Mouse (Mus musculus): ENCODE data around the gene Olr1.
A peak's percentile ranks its signal among the peaks of the same experiment; 100 is the strongest.

Olr1 gene

DNA sequence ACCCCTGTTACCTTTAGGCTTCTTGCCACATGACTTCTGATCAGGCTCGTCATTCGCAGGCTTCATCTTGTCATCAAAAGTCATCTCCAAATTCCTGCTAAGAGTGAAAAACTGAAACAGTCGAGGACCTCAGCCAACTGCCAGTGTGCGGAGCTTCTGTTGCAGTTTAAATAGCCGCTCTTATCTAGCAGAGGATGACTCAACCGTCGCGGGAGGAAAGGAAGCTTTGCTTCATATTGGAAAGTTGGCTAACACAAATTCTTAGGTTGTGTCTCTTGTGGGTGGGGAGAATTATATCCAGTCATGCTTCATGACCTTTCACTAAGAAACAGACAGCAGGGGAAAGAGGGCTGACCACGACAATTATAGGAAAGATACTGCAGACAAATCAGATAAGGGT lies at the start of gene Olr1:
Gene Olr1, minus strand, starts transcription at position 142 of the 400 bp plus-strand sequence.
- DNase-seq (ENCODE audit: low spot score): no peak

DNA sequence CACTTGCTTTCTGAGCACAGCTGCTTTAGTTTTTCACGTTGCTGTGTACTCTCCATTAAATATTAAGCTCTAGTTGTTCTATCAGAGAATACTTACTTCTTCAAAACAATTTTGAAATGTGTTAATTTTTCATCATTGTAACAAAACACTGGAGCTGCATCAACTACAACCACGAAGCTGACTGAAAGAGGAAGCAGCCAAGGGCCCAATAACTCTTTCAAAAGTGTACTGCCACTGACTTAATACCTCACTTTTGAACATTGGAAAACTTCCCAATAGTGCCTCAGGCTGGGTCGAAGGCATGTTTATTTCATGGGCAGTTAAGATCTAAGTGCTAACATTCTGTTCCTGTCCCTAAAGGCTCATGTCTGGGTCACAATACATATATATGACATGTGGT lies 41.0 kb upstream of the Olr1 start:
- DNase-seq (ENCODE audit: low spot score): no peak

DNA sequence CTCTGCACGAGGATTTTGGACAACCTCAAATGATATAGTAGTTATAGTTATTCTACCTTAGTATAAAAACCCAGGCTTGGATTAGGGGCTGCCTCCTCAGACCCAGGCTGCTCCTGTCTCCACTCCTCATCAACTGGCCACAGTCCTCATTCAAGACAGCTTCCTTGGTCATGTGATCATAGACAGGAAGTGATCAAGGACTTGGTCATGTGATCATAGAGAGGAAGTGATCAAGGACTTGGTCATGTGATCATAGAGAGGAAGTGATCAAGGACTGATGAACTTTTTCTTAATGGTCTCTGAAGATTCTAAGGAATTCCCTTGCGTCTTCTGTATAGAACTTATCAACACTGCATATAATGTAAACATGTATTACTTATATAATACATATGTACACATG lies 40.3 kb upstream of the Olr1 start:
- DNase-seq (ENCODE audit: low spot score): no peak

DNA sequence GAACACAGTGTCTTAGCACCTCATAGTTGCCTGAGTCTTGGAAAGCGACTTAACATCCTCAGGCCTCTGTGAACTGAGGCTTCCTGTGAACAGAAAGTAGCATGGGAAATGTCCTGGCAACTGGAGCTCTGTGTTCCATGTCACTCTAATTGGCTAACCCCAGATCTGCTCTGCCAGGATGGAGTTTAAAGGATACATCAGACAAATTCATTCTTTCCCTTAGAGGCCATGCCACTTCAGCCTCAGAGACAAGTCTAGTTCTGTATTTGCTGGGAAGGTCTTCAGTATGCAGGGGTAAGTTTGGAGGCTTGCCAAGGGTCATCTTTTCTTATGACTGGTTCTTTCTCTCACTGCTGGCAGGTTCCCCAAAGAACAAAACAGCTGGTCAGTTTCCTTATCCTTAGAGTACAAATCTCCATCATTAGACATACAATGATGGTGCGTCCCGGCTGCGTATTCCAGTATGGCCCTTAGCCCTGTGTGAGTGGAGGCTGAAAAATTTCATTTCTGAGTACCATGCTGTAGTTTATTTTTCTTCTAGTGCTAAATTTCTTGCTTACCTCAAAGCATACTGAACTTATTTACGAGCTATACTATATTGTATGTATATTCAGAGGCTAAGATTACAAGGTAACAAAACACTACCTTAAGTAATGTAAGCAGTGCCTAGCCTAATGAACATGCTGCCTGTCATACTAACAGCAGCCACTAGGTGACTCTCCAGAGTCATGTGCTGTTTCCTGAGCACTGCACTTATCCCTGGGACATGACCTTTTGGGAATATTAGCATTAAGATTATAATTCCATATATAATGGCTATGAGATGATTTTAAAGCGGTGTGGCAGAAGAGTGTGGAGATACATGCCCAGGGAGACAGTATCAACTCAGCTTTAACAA lies 37.0 kb upstream of the Olr1 start:
- peak; percentile 7 for DNase-seq (ENCODE audit: low spot score)

DNA sequence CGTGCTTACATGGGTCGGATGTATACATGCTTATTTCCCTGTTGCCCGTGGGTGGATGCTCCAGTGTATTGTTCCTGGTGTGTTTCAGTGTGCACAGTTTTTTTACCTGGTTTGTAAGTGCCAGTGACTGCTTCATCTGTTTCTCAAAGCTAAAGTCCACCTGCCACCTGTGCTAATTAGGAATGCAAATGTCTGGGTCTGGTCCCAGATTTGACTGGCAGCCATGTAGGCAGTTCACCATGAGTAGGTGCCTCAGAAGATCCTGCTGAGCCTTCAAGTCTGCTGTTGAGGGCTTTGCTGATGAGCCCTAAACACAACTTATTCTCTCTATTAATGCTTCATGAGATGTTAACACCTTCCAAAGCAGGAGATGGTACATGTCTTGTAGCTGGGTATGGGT lies 35.6 kb upstream of the Olr1 start:
- no peak for DNase-seq (ENCODE audit: low spot score)

DNA sequence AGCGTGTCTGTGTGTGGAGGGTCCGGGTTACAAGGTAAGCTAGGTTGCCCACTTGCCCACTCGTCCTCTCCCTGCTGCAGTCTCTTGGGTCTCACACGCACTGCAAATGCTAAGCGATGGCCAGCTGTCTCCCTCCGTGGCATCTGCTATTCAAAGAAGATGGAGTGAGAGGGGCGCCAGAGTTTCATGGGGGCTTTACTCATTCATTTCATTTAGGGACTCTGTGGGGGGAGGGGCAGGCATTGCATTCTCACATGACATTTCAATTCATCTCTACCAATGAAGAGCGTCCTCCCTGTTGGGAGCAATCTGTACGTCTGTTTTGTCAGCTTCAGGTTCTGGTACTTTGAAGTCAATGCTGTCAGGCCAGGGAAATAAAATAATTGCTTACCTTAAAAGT lies 35.0 kb upstream of the Olr1 start:
- DNase-seq (ENCODE audit: low spot score): no peak

DNA sequence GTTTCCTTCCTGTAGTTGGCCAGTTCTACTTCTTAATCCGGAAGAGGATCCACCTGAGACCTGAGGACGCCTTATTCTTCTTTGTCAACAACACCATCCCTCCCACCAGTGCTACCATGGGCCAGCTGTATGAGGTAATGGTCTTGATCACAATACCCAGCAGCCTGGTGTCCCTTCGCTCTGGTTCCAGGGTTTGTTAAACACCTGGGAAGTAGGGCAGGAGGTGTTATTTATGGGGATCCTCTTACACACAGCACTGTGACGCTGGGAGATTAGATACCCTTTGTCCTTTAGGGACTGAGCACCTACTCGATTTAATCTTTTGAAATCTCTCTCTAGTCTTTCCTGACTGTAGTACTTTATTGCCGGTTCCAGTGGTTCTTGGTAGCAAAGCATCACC lies 31.6 kb upstream of the Olr1 start:
- no peak for DNase-seq (ENCODE audit: low spot score)

DNA sequence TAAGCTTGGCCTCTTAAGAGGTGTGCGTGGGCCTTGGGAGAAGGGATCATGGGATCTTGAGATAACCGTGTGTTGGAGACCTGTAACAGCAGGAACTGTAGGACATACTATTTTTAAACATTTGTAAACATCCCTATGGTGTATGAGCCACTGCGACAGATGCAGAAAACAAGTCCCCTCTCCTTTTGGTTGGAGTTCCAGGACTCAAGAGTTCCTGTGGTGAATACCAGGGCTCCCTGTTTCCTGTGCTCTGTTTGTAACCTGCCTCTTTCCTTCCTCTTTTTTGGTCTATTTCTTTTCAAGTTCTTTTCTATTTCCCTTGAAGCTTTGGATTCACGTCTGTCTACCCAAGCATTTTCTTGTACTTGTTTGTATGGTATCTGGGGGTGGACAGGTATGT lies 28.8 kb upstream of the Olr1 start:
- DNase-seq (ENCODE audit: low spot score): no peak

DNA sequence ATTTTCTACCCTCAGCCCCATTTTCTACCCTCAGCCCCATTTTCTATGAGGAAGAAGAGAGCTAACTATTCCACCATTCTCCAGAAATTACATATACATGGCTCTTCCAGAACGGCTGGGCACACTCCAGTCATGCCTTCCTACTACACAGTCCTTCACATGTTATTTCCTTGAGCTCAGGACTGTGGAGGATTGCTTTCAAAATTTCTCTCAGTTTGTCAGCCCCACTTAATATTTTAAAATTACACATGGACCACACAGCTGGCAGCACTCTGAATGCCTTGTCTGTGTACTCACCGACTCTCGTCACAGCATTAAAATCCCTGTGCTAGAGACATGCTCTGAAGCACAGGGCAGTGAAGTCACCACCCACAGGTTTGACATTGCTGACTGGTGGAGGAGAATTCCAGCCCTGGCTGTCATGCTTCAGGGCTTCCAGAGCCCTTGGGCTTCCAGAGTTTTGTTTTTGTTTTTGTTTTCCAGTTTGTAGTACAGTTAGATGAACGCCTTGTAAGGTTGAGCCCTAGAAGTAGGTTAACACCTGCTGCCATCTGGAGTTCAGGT lies 27.7 kb upstream of the Olr1 start:
- DNase-seq (ENCODE audit: low spot score): no peak

DNA sequence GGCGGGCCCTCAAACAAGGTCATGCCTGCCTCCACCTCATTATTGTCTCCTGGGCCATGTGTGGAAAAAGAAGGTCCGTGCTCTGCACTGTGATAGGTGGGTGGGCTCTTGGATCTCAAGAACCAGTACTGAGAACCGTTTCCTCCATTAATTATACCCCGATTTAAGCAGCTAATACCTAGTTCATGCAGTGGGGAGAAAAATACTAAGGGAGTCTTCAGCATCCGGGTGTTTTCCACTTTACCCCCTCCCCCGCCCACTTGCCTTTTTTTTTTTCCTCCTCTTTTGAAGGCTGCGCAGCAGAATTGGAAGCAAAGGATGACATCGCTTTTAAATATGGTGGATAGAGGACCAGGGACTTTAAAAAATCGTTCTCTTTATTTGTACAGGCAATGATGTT lies 27.1 kb upstream of the Olr1 start:
- DNase-seq (ENCODE audit: low spot score): no peak

DNA sequence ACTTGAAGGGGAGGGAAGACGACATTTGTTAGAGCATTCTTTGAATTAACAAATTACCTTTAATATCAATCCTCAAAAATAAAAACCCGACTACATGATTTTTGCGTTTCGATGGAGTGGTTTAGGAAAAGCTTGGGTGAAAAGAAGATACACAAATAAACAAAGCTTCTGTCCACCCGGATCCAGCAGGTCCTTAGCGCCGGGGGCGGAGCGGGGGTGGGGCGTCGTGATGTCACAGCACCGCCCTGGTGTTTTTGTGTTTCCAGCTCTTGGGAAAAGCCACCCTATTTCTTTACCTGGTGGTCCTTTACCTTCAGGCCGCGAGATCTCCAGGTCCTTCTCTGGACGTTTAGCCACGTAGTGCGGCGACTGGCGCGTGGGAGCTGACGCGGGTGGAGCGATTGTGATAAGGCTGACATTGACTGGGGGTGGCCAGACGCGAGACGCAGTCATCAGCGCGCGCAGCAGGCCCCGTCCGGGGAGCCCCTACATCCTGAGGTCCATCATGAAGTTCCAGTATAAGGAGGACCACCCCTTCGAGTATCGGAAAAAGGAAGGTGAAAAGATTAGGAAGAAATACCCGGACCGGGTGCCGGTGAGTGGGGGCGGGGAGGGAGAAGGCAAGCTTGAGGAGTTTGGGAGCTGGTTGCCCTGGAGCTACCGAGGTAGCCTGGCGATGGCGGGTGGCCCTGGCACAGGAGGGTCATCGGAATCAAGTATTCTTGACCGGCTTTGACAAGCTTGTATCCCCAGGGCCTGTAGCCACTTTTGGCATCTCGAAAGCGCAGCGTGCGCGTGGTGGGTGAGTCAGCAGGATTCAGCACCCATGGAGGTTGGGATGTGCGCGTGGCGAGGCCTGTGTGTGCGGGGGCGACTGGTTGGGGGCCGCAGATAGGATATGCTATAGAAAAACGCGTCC lies 26.2 kb upstream of the Olr1 start, which contains the start of gene Gabarapl1:
Gene Gabarapl1, plus strand, starts transcription at position 219 of the 919 bp plus-strand sequence.
- DNase-seq (ENCODE audit: low spot score): peak; percentile 39

DNA sequence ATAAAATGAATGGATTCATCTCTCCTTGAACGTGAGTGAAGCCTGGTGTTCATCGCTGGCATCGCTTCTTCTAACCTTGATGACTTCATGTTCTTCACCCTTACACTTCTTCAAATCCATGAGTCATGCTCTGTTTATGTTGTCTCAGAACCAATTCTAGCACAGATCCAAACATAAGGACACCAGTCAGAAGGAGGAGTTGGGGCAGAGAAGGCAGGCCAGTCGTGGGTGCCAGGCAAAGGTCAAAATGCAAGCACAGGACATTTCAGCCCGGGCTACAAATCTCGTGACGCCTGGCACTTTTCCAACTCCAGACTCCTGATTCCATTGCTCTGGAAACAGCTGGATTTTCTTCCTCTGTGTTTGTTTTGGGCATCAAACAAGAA lies 25.6 kb upstream of the Olr1 start:
- no peak for DNase-seq (ENCODE audit: low spot score)

DNA sequence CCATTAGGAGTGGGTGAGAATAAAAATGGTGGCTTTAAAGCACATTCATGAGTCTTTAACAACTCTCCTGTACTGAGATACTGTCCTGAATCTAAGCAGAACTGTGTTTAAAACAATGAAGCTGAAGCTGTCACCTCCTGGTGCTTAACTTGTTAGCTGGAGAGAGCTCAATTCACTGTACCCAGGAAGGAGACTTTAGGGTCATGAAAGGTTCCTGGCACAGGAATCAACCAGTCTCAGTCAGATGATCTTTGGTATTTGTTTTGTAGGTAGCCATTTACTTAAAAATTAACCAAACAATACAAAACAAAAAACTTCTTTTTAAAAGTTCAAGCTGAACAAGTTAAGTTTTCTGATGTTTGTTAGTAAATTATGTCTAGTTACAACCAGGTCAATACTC lies 23.3 kb upstream of the Olr1 start:
- no peak for DNase-seq (ENCODE audit: low spot score)

DNA sequence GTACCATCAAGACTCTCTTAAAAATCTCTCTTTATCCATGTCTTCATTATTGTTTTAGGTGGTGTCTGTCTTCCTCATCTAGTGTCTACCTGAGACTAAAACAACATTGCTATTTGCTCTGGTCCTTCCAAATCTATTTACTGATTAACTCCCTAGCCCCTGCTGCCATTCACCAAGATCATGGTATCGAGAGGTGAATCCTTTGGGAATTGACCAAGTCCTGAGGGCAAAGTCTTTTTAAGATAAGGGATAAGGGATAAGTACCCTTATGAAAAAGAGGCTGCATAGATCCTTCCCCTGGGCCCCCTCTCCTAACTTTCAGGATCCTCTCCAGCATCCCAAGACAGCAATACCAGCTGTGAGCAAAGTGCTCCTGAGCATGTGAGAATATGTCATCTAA lies 22.6 kb upstream of the Olr1 start:
- no peak for DNase-seq (ENCODE audit: low spot score)

DNA sequence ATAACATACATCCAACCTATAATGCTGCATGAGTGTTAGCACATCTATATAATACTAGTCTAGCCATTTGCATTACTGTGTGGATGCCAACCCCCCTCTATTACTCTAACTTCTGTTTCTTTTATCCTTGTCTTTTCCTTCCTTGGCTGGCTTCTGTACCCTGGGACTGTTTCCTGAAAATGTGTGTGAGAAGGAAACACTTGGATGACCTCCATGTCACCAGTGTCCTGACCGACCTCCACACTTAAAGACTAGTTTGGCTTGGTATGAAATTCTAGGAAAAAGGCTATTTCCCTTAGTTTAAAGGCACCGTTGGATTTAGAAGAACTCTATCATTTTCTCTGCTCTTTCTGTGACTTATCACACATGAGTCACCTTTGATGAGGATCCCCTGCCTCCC lies 20.5 kb upstream of the Olr1 start:
- DNase-seq (ENCODE audit: low spot score): no peak

DNA sequence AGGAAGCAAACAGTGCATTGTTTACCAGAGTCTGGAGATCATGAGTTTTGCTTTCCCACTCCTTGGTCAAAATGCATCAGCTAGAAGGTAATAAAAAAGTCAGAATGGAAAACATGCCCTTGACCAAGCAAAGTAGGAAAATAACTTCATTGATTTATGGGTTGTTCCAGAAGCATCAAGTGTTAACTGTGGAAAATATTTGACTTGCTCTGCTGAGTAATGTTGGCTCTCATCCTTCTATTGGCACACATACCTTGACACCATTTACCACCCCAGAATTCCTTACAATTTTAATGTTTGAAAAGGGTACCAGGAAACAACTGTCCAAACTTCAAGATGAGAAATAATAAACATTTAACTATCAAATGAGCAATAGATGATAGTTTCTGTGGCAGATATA lies 19.1 kb upstream of the Olr1 start:
- DNase-seq (ENCODE audit: low spot score): no peak

DNA sequence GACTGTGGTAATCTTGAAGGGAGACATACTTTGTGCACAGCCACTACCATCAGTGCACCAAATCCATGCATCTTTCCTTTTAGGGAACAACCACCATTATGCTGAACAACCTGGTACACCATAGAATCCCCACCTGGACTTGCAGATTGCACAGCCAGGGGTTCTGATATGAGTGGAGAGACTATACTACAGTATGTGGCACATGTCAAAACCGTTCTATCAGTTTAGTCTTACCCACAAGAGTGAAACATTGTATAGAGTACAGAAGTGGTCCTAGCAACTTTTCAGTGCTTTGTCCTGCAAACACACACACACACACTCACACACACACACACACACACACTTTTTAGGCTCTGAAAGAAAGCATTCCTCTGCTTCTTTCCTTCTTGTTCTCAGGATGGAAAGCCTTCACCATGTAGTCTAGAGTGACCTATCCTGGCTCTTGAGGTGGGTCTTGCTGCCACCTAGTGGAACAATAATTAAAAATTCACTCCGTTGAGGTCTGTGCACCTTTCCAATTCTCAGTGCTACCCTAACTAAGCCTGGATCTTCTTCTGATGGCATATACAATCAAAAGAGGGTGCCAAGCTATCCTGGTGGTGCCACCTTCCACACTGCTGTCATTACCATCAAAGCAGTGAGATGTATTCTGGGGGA lies 10.9 kb upstream of the Olr1 start:
- no peak for DNase-seq (ENCODE audit: low spot score)

DNA sequence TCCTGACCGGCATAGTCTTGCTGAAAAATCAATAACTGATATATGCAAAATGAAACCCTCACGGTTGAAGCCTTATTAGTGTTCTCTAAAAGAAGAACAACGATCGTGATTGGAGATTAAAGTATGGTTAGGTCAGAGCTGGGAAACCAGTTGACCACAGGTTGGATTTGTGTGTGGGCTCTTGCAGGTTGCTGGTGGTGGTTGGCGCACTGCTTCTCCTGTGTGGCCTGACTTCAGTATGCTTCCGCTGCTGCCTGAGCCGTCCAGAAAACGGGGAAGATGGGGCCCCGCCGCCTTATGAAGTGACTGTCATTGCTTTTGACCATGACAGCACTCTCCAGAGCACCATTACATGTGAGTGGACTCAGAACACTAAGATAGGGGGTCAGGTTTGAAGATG lies 9.4 kb upstream of the Olr1 start:
- no peak for DNase-seq (ENCODE audit: low spot score)

DNA sequence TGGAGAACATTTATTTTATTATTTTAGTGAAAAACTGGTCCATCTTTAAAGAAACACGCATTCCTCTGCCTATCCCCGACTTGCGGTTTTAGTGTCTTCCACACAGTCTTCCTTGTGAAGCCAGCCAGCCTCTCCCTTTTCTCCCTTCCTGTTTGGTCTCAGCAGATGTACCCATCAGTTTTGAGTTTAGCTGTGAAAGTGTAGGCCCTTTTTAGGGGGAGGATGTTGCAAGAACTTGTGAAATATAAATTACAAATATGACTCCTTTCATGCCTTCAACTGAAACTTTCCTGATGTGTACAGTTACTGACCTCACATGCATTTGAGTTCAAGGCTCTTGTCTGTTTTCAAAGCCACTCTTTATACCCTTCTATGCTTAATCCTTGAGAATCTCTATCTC lies 8.1 kb upstream of the Olr1 start:
- no peak for DNase-seq (ENCODE audit: low spot score)

DNA sequence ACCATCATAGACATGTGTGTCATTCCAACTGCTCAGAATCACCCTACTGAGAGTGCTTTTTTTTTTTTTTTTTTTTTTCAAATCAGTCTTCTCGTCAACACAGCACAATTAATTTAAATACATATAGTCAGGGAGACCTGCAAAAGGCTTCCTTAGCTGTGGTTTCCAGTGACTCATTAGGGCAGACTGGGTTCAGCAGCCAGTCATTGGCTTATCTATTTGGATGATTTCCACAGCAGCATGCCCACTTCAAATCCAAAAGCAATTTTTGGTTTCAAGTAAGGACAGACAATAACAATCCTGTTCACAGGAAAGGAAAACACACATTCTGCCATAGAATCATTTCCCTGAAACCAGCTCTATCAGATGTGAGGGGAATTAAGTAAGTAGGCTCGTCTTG lies 7.4 kb upstream of the Olr1 start:
- no peak for DNase-seq (ENCODE audit: low spot score)

DNA sequence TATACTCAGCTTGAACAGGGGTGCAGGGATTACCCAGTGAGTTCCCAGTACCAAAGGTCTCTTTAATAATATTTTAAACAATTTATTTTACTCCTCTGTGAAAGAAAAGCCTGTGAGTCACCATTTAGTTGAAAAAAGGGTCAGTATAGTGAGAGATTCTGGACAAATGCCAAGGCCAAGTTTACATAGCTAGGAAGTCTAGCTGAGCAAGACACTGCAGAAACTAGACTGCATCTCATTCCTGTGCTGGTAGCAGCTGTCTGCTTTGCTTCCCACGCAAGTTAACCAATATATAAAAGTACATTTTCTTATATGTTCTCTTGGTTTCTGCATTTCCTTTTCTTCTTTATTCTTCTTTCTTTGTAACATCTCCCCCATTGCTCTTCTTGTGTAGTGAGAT lies 6.4 kb upstream of the Olr1 start:
- no peak for DNase-seq (ENCODE audit: low spot score)

DNA sequence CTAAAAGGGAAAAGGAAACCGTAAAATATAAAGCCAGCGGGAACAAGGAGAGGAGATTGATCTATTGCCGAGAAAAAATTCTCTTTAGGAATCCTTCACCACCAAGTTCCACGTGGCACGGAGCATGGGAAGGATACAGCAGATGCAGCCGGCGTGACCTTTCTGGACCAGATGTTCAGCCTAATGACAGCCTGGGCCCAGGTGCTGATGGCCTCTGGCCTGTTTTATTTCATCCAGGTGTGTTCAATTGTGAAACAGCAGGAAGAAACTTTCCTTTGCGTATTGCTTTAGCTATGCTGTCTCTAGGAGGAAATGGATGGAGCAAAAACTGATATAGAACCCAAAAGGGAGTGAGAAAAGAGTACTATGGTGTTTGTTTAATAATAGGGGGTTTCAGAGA lies 5.9 kb upstream of the Olr1 start:
- DNase-seq (ENCODE audit: low spot score): no peak

All from T-cell, adult 2 months (primary cell).